Mouse (Mus musculus) skeletal muscle tissue, postnatal 0 days (tissue): ENCODE measurements around the gene Tinagl1. TPM values are rescaled to one million over a fixed set of nuclear protein-coding genes. Genes with fewer than 3 reads are reported as not detected.

Source experiments
- polyA plus RNA-seq: library from polyadenylated mRNA; unstranded; fragments of >200 nt; fragmentation: Nextera tagmentation; extraction: Ambion mirVana; gene quantifications from 2 replicates; pipeline ENCODE4 v1.2.1, GENCODE M21; 2015

Tinagl1 gene
- polyA plus RNA-seq: 35.7 and 47.8 TPM in 2 replicates

GRCm38 (mm10) chr4:130175072-130175711 lies at the start of gene Tinagl1:
Tinagl1 (minus strand) TSS chr4:130175122.

DNA sequence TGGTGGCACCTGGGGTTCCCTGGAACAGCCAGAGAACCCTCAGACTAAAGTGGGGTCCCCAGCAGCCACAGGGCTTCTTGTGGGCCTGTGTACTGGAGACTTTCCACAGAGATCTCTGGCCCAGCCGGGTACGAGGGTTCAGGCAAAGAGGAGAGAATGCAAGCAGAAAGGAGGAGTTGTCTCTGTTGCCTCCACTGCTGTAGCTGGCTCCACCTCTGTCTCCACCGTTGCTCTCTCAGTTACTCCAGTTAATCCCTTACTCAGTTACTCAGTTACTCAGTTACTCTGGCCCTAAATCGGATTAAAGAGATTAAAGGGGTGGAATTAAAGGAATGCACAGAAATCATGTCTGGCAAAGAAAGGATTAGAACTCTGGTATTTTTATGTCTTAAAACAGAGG lies 47.3 kb upstream of the Tinagl1 start, which contains the start of gene Gm853:
Gene Gm853, minus strand, starts transcription at position 223 of the 400 bp plus-strand sequence.

GRCm38 (mm10) chr4:130139214-130139492 lies 35.8 kb downstream of the Tinagl1 start, which contains the start of gene Hcrtr1:
Hcrtr1 (minus strand) TSS chr4:130139359.

Other genes with a start within 250 kb of the Tinagl1 start
- 0.07 and 0.17 TPM in 2 replicates for gene Spocd1, start 245.9 kb downstream of the Tinagl1 start, polyA plus RNA-seq
- gene Adgrb2, start 190.3 kb downstream of the Tinagl1 start, polyA plus RNA-seq: 0.42 and 0.82 TPM in 2 replicates
- 38.6 and 59.0 TPM in 2 replicates for gene Col16a1, start 127.3 kb downstream of the Tinagl1 start, polyA plus RNA-seq
- gene Pef1, start 72.6 kb downstream of the Tinagl1 start, polyA plus RNA-seq: 43.5 and 49.8 TPM in 2 replicates
- gene Hcrtr1, start 35.8 kb downstream of the Tinagl1 start, polyA plus RNA-seq: 0.10 TPM in 1 of 2 replicates, not detected in the other
- gene Gm853, start 47.3 kb upstream of the Tinagl1 start, polyA plus RNA-seq: not detected in 2 replicates
- gene Serinc2, start 104.1 kb upstream of the Tinagl1 start, polyA plus RNA-seq: 81.0 and 86.8 TPM in 2 replicates
- 1,035 and 1,171 TPM in 2 replicates for gene Fabp3, start 133.5 kb upstream of the Tinagl1 start, polyA plus RNA-seq
- gene Gm10570, start 133.6 kb upstream of the Tinagl1 start, polyA plus RNA-seq: 1.0 and 2.2 TPM in 2 replicates
- 47.0 and 51.9 TPM in 2 replicates for gene Zcchc17, start 184.8 kb upstream of the Tinagl1 start, polyA plus RNA-seq
- gene Snrnp40, start 185.0 kb upstream of the Tinagl1 start, polyA plus RNA-seq: 45.9 and 48.8 TPM in 2 replicates